Mouse (Mus musculus) forebrain, embryonic 13.5 days (tissue): ENCODE data around the gene Egfl8. TPM values are rescaled to one million over a fixed set of nuclear protein-coding genes. Genes with fewer than 3 reads are reported as not detected.

ENCODE experiments used
- ATAC-seq: fragments of 200-750 bp; cut with Nextera tagmentation; 2 replicates; pipeline ENCODE4 v1.8.0; 2017
- H3K27ac ChIP-seq: fragments of 300-500 bp; sonication (generic); 2 replicates; pipeline ENCODE4 v1.5.1; 2015; ENCODE audit warnings: inconsistent platforms, mild to moderate bottlenecking, moderate library complexity
- H3K27me3 ChIP-seq: fragments of 300-500 bp; sonication (generic); 2 replicates; pipeline ENCODE4 v1.6.1; 2015; ENCODE audit warnings: mild to moderate bottlenecking, inconsistent platforms
- H3K36me3 ChIP-seq: fragments of 300-500 bp; sonication (generic); 2 replicates; pipeline ENCODE4 v1.6.1; 2015; ENCODE audit warnings: mild to moderate bottlenecking, inconsistent platforms; ENCODE audit not compliant: poor library complexity, severe bottlenecking
- H3K4me1 ChIP-seq: fragments of 300-500 bp; sonication (generic); 2 replicates; pipeline ENCODE4 v1.6.1; 2015; ENCODE audit warnings: inconsistent platforms
- H3K4me2 ChIP-seq: fragments of 300-500 bp; sonication (generic); 2 replicates; pipeline ENCODE4 v1.6.1; 2015; ENCODE audit warnings: inconsistent platforms, mild to moderate bottlenecking, moderate library complexity
- H3K4me3 ChIP-seq: fragments of 300-500 bp; sonication (generic); 2 replicates; pipeline ENCODE4 v1.5.1; 2015; ENCODE audit warnings: mild to moderate bottlenecking, inconsistent platforms
- H3K9ac ChIP-seq: fragments of 300-500 bp; sonication (generic); 2 replicates; pipeline ENCODE4 v1.6.1; 2015; ENCODE audit warnings: mild to moderate bottlenecking, inconsistent platforms
- H3K9me3 ChIP-seq: fragments of 300-500 bp; sonication (generic); replicated peaks from 2 replicates; pipeline ENCODE4 v1.6.1; 2016; ENCODE audit warnings: inconsistent platforms
- WGBS: fragments of 180-500 bp; shearing (Covaris S2); methylation state at CpG from one replicate; pipeline ENCODE4 v1.1.7; 2015; 5-methylcytosine and 5-hydroxymethylcytosine counted together
- polyA plus RNA-seq: library from polyadenylated mRNA; unstranded; fragments of >200 nt; fragmentation: Nextera tagmentation; extraction: Ambion mirVana; gene quantifications from 2 replicates; pipeline ENCODE4 v1.2.1, GENCODE M21; 2015

The Egfl8 gene
- polyA plus RNA-seq, 1 experiment from 2014 or later, result 4.7 TPM

- Histone ChIP-seq H3K4me3 (no peak overlapping the region), H3K36me3 (peaks cover 37% of the 10 kb centered on the region), H3K9me3 (no peaks in the 10 kb centered on the region), H3K9ac (no peak overlapping the region), H3K27me3 (peaks cover 30% of the 10 kb centered on the region), H3K4me2 (no peak overlapping the region), H3K4me1 (no peaks in the 10 kb centered on the region), H3K27ac (no peak overlapping the region)
- no peak for ATAC-seq
- 51% methylated on average over 8 of the region's 8 CpGs for WGBS
Measured at GRCm38 (mm10) chr17:34656666-34657065, 40.9 kb upstream of the Egfl8 start.

DNA sequence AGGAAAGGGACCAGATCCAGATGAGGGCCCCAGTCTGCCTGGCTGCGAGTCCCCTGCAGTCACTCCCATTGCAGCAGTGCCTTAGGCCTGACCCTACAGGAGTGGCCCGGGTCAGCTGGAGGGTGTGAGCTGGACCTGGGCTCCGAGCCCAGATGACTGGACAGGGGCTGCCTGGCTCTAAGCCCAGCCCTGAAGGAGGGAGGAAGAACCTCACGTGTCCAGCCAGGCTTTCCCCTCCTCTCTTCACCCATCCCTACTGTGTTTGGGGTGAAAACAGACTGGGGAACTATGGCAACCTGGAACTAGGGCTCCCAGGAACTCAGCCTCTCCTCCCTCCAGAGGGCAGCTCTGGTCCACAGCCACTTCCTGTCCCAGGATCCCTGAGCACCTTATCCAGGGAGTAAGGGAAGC lies 39.8 kb upstream of the Egfl8 start:
- Histone ChIP-seq H3K9me3 (no peaks in the 10 kb centered on the region), H3K27ac (no peak overlapping the region), H3K27me3 (peaks cover 19% of the 10 kb centered on the region), H3K4me1 (no peaks in the 10 kb centered on the region), H3K9ac (no peak overlapping the region), H3K4me2 (no peak overlapping the region), H3K4me3 (no peak overlapping the region), H3K36me3 (peaks cover 48% of the 10 kb centered on the region)
- 70% methylated on average over 4 of the region's 4 CpGs for WGBS
- 0 out of 2 replicates have a peak, but pooled peaks have one; percentile 16 for ATAC-seq

GRCm38 (mm10) chr17:34655160-34655559 lies 39.4 kb upstream of the Egfl8 start:
- H3K4me1 ChIP-seq, result no peaks in the 10 kb centered on the region
- no peaks in the 10 kb centered on the region for H3K9me3 ChIP-seq
- H3K36me3 ChIP-seq, result peaks cover 52% of the 10 kb centered on the region
- H3K9ac ChIP-seq, result no peak overlapping the region
- WGBS, result 84% methylated on average over 7 of the region's 7 CpGs
- ATAC-seq, result no peak
- H3K27ac ChIP-seq, result no peak overlapping the region
- no peak overlapping the region for H3K4me3 ChIP-seq
- H3K27me3 ChIP-seq, result peaks cover 15% of the 10 kb centered on the region
- no peak overlapping the region for H3K4me2 ChIP-seq

DNA sequence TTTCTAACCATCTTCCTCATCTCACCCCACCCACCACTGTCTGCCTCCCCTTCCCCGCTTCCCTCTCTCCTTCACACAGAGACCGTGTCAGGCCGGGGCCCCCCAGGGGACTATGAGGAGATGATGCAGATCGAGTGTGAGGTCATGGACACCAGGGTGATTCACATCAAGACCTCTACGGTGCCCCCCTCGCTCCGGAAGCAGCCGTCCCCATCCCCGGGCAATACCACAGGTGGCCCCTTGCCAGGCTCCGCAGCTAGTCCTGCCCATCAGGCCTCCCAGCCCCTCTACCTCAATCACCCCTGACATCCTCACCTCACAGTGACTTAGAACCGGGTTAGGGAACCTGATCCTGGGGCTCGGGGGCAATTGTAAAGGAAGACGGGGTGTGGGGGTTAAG lies 38.6 kb upstream of the Egfl8 start:
- Histone ChIP-seq H3K27me3 (peaks cover 7% of the 10 kb centered on the region; the same call in 1 of the 2 replicates), H3K27ac (no peak overlapping the region), H3K4me2 (no peak overlapping the region), H3K4me3 (no peak overlapping the region), H3K36me3 (peaks cover 60% of the 10 kb centered on the region), H3K9me3 (no peaks in the 10 kb centered on the region), H3K9ac (no peak overlapping the region), H3K4me1 (no peaks in the 10 kb centered on the region)
- WGBS, result 93% methylated on average over 13 of the region's 13 CpGs
- no peak for ATAC-seq

- H3K4me2 ChIP-seq, result no peak overlapping the region
- peaks cover 66% of the 10 kb centered on the region for H3K36me3 ChIP-seq
- H3K9ac ChIP-seq, result no peak overlapping the region
- 65% methylated on average over 9 of the region's 9 CpGs for WGBS
- H3K9me3 ChIP-seq, result no peaks in the 10 kb centered on the region
- no peak overlapping the region for H3K27ac ChIP-seq
- H3K4me3 ChIP-seq, result no peak overlapping the region
- ATAC-seq, result no peak
- no peaks in the 10 kb centered on the region; the same call in 1 of the 2 replicates for H3K4me1 ChIP-seq
- H3K27me3 ChIP-seq, result peaks cover 1% of the 10 kb centered on the region; the same call in 1 of the 2 replicates
Measured at GRCm38 (mm10) chr17:34653746-34654285, 38.0 kb upstream of the Egfl8 start.

DNA sequence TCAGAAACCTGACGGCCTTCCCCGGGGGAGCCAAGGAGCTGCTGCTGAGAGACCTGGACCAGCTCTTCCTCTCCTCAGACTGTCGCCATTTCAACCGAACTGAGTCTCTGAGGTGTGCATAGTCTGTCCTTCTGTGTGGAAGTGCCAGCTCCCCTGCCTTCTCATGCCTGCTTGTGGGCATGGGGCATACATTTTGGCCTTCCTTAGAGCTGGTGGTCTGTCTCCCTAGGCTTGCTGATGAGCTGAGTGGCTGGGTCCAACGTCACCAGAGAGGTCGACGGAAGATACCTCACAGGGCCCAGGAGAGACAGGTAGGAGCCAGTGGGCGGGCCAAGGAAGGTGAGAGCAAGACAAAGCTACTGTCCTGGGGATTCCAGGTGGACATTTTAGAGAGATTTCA lies 37.2 kb upstream of the Egfl8 start:
- H3K27me3 ChIP-seq, result no peaks in the 10 kb centered on the region
- WGBS, result 96% methylated on average over 8 of the region's 8 CpGs
- peaks cover 70% of the 10 kb centered on the region for H3K36me3 ChIP-seq
- H3K9ac ChIP-seq, result no peak overlapping the region
- no peak overlapping the region for H3K27ac ChIP-seq
- peaks cover 7% of the 10 kb centered on the region for H3K4me1 ChIP-seq
- no peak for ATAC-seq
- no peak overlapping the region for H3K4me3 ChIP-seq
- no peaks in the 10 kb centered on the region for H3K9me3 ChIP-seq
- no peak overlapping the region for H3K4me2 ChIP-seq

GRCm38 (mm10) chr17:34652546-34652945 lies 36.8 kb upstream of the Egfl8 start:
- H3K4me3 ChIP-seq, result no peak overlapping the region
- H3K4me2 ChIP-seq, result no peak overlapping the region
- H3K27ac ChIP-seq, result no peak overlapping the region
- peaks cover 70% of the 10 kb centered on the region for H3K36me3 ChIP-seq
- 94% methylated on average over 10 of the region's 10 CpGs for WGBS
- H3K27me3 ChIP-seq, result no peaks in the 10 kb centered on the region
- no peaks in the 10 kb centered on the region for H3K9me3 ChIP-seq
- ATAC-seq, result no peak
- H3K4me1 ChIP-seq, result peaks cover 12% of the 10 kb centered on the region
- H3K9ac ChIP-seq, result no peak overlapping the region

- Histone ChIP-seq H3K4me2 (no peak overlapping the region), H3K9me3 (no peaks in the 10 kb centered on the region), H3K27ac (no peak overlapping the region), H3K4me1 (peaks cover 13% of the 10 kb centered on the region), H3K27me3 (no peaks in the 10 kb centered on the region), H3K4me3 (no peak overlapping the region), H3K36me3 (peaks cover 70% of the 10 kb centered on the region), H3K9ac (no peak overlapping the region)
- 46% methylated on average over 19 of the region's 19 CpGs for WGBS
- no peak for ATAC-seq
Measured at GRCm38 (mm10) chr17:34651507-34652221, 35.9 kb upstream of the Egfl8 start.

DNA sequence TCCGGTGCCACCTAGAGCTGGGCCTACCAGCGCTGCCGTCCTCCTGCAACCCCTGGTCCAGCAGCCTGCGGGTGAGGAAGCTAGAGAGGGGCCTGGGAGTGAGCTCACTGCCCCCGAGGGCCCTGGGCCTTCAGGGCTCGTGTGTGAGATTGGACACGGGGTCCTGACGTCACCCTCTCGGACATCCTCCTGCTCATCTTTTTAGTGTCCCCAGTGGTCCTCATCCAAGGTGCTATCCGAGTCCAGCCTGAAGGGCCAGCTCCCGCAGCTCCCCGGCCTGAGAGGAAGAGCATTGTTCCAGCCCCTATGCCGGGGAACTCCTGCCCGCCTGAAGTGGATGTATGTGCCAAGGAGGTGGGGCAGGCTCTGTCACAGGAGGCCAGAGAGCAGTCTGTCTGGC lies 35.0 kb upstream of the Egfl8 start:
- ATAC-seq, result no peak
- Histone ChIP-seq H3K4me3 (no peak overlapping the region), H3K4me1 (peaks cover 21% of the 10 kb centered on the region), H3K9me3 (no peaks in the 10 kb centered on the region), H3K27me3 (no peaks in the 10 kb centered on the region), H3K27ac (no peak overlapping the region), H3K4me2 (no peak overlapping the region), H3K9ac (peak overlapping the region; percentile 21; the same call in 1 of the 2 replicates), H3K36me3 (peaks cover 70% of the 10 kb centered on the region)
- 92% methylated on average over 14 of the region's 14 CpGs for WGBS

GRCm38 (mm10) chr17:34649106-34649864 lies 33.5 kb upstream of the Egfl8 start:
- Histone ChIP-seq H3K4me1 (peaks cover 31% of the 10 kb centered on the region), H3K4me2 (no peak overlapping the region), H3K4me3 (no peak overlapping the region), H3K36me3 (peaks cover 59% of the 10 kb centered on the region), H3K27me3 (no peaks in the 10 kb centered on the region), H3K27ac (no peak overlapping the region), H3K9me3 (no peaks in the 10 kb centered on the region), H3K9ac (no peak overlapping the region)
- WGBS, result 91% methylated on average over 18 of the region's 18 CpGs
- ATAC-seq, result no peak

- H3K27me3 ChIP-seq, result no peaks in the 10 kb centered on the region
- 85% methylated on average over 16 of the region's 16 CpGs for WGBS
- peaks cover 31% of the 10 kb centered on the region for H3K4me1 ChIP-seq
- H3K4me3 ChIP-seq, result peak overlapping the region; percentile 93
- H3K27ac ChIP-seq, result no peak overlapping the region
- peak overlapping the region; percentile 89 for H3K9ac ChIP-seq
- H3K9me3 ChIP-seq, result no peaks in the 10 kb centered on the region
- ATAC-seq, result no peak
- H3K36me3 ChIP-seq, result peaks cover 50% of the 10 kb centered on the region
- H3K4me2 ChIP-seq, result peak overlapping the region; percentile 91
Measured at GRCm38 (mm10) chr17:34648141-34648890, 32.5 kb upstream of the Egfl8 start.
